Mouse (Mus musculus): ENCODE measurements at regions not wholly inside any gene's neighbourhood (a gene's known extent, or its start where the extent isn't known, plus 50 kb on each side); places are given as distances from the start of the nearest gene placed in this dataset.

DNA sequence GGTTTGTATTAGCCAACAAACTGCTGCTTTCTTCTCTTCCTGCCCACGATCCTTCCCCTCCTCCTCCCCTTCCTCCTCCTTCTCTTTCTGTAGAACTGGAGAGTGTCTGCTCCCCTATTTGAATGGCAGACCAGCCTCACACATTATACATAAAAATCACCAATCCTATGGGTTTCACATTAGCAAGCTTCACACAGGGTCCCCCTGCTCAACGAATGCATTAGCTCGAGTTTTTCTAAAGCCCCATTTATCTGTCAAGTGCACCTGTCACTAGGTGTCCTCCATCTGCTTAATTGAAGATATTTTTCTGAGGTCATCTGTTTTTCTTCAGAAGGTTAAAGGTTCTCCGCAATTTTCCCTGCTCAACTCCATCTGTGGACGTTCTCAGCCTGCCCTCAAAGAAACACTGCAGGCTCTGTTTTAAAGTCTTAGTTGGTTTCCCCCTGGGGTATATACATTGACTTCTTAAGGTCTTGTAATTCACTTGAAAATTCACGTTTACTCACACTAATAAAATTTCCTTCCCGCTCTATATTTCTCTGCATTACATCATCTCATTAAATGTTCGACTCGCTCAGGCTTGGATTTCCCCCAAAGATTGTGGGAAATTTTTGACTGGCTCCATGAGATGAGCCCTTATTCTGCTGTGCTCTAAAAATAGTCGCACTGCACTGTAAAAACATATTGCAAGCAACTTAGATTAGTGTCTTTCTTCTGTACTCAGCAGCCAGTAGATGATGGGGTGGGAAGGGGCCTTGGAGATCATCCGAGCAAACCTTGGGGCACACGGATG, 105.3 kb downstream of the Mex3b start:
- DNase-seq (ENCODE audit: low read depth) = peak; percentile 54
- TF ChIP-seq POLR2A (IDR thresholded peaks at IDR 0.05; ENCODE audit: borderline replicate concordance, extremely low read depth, insufficient read depth, insufficient read length, poor library complexity, severe bottlenecking) (no peak), CTCF (IDR thresholded peaks at IDR 0.05; ENCODE audit: borderline replicate concordance, extremely low read depth, insufficient read depth, insufficient read length) (no peak)

DNA sequence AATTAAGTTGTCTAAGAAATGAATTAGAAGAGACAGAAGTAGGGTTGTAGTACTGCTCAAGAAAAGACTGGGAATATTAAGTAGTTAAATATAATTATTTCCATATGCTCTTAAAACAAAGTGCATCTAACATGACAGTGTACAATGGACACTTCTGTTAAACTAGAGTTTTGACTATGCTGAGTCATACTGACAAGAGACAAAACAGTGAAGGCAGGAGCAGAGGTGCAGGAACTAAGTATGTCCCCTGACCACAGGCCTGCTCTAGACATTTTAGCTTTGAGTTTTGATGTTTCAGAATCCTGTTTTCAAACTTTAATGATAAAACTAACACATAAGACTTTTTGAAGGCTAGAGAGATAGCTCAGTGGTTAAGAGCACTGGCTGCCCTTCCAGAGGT, 123.6 kb downstream of the Mex3b start:
- TF ChIP-seq CTCF (IDR thresholded peaks at IDR 0.05; ENCODE audit: borderline replicate concordance, extremely low read depth, insufficient read depth, insufficient read length) = no peak
- TF ChIP-seq POLR2A (IDR thresholded peaks at IDR 0.05; ENCODE audit: borderline replicate concordance, extremely low read depth, insufficient read depth, insufficient read length, poor library complexity, severe bottlenecking) = no peak
- DNase-seq (ENCODE audit: low read depth) = no peak

DNA sequence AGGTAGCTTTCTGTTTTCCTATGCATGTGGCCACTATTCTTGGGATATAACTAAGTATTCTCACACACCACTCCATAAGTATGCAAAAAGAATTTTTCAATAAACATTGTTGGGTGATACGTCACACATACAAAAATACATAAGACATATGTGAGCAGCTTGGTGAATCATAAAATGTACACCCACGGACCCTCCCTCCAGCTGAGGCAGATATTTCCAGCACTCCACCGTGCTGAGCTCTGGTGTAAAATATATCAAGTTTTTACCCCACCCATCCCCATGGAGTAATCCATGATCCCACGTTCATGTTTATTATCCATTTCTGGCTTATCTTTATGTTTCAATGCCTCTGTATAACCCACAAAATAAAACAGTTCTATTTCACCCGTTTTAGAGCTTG, 126.0 kb downstream of the Mex3b start:
- no peak for DNase-seq (ENCODE audit: low read depth)
- TF ChIP-seq CTCF (IDR thresholded peaks at IDR 0.05; ENCODE audit: borderline replicate concordance, extremely low read depth, insufficient read depth, insufficient read length) = no peak
- TF ChIP-seq POLR2A (IDR thresholded peaks at IDR 0.05; ENCODE audit: borderline replicate concordance, extremely low read depth, insufficient read depth, insufficient read length, poor library complexity, severe bottlenecking) = no peak

DNA sequence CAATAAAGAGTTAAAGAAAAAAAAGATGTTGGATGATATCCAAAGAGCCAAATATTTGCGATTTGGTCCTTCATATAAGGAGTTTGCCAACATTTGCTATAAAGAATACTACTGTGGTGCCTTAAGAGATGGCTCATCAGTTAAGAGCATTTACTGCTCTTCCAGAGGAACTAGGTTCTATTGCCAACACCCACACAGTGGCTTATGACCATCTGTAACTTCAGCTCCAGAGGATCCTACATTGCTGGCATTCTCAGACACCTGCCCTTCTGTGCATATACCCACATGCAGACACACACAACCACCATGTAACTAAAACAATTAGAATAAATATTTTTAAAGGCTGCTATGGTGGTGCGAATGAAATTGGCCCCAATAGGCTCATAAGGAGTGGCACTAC, 131.7 kb downstream of the Mex3b start:
- no peak for DNase-seq (ENCODE audit: low read depth)
- TF ChIP-seq CTCF (IDR thresholded peaks at IDR 0.05; ENCODE audit: borderline replicate concordance, extremely low read depth, insufficient read depth, insufficient read length) (no peak), POLR2A (IDR thresholded peaks at IDR 0.05; ENCODE audit: borderline replicate concordance, extremely low read depth, insufficient read depth, insufficient read length, poor library complexity, severe bottlenecking) (no peak)

DNA sequence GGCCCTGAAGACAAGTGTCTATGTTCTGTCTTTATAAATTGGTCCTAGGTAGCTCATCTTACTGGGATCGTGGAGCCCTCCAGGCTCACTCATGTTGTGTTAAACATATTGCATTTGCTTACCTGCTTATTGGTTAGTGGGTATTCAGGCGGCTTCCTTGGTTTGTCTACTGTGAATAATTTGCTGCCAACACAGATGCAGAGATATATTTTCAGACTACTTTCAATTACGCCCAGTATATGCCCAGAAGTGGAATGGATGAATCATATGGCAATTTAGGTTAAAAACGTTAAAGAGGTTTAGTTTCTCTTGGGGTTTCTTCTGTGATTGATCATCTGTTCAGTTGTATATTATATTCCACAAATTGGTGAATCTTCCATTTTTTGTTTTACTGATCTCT, 140.4 kb downstream of the Mex3b start:
- TF ChIP-seq POLR2A (IDR thresholded peaks at IDR 0.05; ENCODE audit: borderline replicate concordance, extremely low read depth, insufficient read depth, insufficient read length, poor library complexity, severe bottlenecking) (no peak), CTCF (IDR thresholded peaks at IDR 0.05; ENCODE audit: borderline replicate concordance, extremely low read depth, insufficient read depth, insufficient read length) (no peak)
- DNase-seq (ENCODE audit: low read depth) = no peak

DNA sequence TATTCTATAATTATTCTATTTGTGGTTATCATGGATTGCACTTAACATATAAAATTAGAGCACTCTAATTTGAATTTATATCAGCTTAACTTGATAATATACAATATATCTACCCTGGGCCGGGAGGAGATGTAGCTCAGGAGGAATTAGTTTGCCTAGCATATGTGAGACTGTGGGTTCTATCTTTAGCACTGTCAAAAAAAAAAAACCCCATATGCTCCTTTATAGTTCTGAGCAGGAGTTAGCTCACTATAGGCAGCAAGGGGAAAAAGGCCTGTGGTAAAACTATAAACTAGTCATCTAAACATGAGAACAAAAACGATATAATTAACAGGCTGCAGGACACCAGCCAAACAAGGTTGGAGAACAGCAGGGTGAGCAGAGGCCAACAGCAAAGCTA, 145.0 kb downstream of the Mex3b start:
- DNase-seq (ENCODE audit: low read depth) = peak; percentile 18
- no peak for TF ChIP-seq POLR2A (IDR thresholded peaks at IDR 0.05; ENCODE audit: borderline replicate concordance, extremely low read depth, insufficient read depth, insufficient read length, poor library complexity, severe bottlenecking)
- no peak for TF ChIP-seq CTCF (IDR thresholded peaks at IDR 0.05; ENCODE audit: borderline replicate concordance, extremely low read depth, insufficient read depth, insufficient read length)

DNA sequence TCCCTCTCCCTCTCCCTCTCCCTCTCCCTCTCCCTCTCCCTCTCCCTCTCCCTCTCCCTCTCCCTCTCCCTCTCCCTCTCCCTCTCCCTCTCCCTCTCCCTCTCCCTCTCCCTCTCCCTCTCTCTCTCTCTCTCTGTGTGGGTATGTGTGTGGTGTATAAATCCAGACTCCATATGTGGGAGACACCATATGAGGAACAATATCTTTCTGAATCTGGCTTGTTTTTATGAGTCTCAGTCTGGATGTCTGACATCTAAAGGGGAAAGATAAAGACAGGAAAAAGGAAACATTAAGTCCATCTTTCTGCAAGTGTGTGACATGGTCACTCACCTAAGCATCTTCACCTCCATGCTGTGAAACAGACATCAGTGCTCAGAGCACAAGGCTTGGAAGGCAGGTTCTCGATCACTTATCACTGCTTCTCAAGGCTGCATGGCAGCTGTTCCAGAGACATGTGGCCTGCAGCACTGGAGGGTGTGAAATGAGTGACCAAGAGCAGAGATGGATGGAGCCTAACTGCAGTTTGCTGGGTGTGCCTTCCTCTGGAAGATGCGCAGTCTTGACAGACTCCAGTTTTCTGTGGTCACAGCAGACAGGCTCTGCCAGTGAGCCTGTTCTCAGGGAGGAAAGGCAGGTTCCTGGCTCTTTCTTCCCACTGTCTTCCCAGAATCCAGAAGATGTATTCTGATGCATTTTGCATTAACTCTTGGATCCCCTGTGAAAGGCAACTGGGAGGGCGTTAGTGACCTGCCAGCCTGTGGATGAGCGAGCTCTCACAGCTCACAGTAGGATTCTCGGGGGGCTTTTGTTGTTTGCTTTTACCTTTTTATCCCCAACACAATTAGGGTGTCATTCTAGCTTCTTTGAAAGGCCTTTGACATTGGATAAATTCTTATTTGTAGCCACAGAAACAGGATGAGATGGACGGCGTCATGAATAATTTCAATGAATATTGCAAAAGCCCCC, 147.9 kb downstream of the Mex3b start:
- TF ChIP-seq CTCF (IDR thresholded peaks at IDR 0.05; ENCODE audit: borderline replicate concordance, extremely low read depth, insufficient read depth, insufficient read length) (no peak), POLR2A (IDR thresholded peaks at IDR 0.05; ENCODE audit: borderline replicate concordance, extremely low read depth, insufficient read depth, insufficient read length, poor library complexity, severe bottlenecking) (no peak)
- peak; percentile 51 for DNase-seq (ENCODE audit: low read depth)

DNA sequence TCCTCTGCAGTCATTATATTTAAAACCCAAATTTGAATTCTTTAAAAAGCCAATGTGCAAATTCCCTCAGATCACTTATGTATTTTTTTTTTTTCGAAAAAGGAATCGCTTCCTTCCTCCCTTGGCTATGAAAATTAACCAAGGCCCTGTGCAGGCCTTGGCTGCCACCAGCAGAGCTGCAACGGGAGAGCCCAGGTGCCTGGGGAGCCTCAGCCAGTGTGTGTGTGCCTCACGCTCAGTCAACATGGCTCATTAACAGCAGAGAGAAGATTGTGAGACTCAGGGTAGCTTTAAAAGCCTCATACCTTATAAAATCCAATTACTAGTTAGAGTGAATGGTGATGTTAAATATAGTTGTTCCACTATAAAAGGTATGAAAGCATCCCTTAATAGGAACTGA, 148.6 kb downstream of the Mex3b start:
- peak; percentile 65 for DNase-seq (ENCODE audit: low read depth)
- TF ChIP-seq CTCF (IDR thresholded peaks at IDR 0.05; ENCODE audit: borderline replicate concordance, extremely low read depth, insufficient read depth, insufficient read length) (no peak), POLR2A (IDR thresholded peaks at IDR 0.05; ENCODE audit: borderline replicate concordance, extremely low read depth, insufficient read depth, insufficient read length, poor library complexity, severe bottlenecking) (no peak)

DNA sequence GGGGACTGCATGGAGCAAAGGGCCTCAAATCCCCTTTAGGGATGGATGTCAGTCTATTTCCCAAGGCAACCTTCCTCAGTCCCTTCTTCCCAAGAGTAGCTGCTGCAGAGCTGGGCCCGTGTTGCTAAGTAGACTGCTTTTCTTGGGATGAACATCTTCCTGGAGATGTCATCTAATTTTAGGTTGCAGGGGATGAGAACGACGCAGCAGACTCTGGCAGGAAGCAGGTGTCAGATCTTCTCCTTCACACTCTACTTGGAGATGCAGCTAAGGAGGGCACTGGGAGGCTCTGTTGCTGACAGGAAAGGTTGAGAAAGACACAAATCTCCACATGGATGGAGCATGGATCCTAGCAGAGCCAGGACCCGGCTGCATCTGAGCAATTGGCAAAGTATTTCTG, 149.4 kb downstream of the Mex3b start:
- no peak for DNase-seq (ENCODE audit: low read depth)

DNA sequence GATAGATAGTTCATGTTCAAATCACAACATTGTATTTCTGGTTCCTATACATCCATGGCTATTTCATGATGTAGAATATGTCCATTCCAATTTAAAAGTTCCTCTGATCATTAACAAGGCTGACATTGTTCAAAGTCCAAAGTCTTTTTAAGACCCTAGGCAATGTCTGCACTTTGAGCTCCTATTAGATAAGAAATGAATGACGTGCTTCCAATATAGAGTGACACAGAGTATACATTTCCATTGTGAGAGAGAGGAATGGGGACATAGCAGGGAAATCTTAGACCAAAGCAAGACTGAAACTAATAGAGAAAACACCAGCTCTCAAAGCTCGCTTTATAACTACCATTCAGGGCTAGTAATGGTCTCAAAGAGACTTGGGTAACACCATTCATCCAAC, 153.5 kb downstream of the Mex3b start:
- TF ChIP-seq POLR2A (IDR thresholded peaks at IDR 0.05; ENCODE audit: borderline replicate concordance, extremely low read depth, insufficient read depth, insufficient read length, poor library complexity, severe bottlenecking) = no peak
- TF ChIP-seq CTCF (IDR thresholded peaks at IDR 0.05; ENCODE audit: borderline replicate concordance, extremely low read depth, insufficient read depth, insufficient read length) = no peak

More for the DNA sequence above, 149.4 kb downstream of the Mex3b start:
- TF ChIP-seq CTCF (IDR thresholded peaks at IDR 0.05; ENCODE audit: borderline replicate concordance, extremely low read depth, insufficient read depth, insufficient read length) (no peak), POLR2A (IDR thresholded peaks at IDR 0.05; ENCODE audit: borderline replicate concordance, extremely low read depth, insufficient read depth, insufficient read length, poor library complexity, severe bottlenecking) (no peak)

DNA sequence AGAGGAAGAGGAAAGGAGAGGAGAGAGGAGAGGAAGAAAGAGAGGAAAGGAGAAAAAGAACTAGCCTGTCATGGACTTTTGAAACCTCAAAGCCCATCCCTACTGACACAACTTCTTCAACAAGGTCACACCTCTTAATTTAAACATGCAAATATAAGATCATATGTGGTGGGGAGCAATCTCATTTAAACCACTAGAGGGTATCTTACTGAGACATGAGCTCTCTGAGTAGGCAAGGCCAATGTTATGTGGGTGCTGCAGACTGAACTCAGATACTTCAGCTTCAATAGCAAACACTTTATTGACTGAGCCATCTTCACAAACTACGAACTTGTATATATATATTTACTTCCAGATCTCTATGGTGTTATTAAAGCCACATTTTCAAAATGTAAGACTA, 156.9 kb downstream of the Mex3b start:
- no peak for DNase-seq (ENCODE audit: low read depth)
- TF ChIP-seq CTCF (IDR thresholded peaks at IDR 0.05; ENCODE audit: borderline replicate concordance, extremely low read depth, insufficient read depth, insufficient read length) (no peak), POLR2A (IDR thresholded peaks at IDR 0.05; ENCODE audit: borderline replicate concordance, extremely low read depth, insufficient read depth, insufficient read length, poor library complexity, severe bottlenecking) (no peak)

More for the DNA sequence above, 153.5 kb downstream of the Mex3b start:
- no peak for DNase-seq (ENCODE audit: low read depth)

All from brain, embryonic 14.5 days (tissue).